Mouse (Mus musculus) frontal cortex, adult 2 months (tissue): ENCODE data around the gene Golga5. TPM values are rescaled to one million over a fixed set of nuclear protein-coding genes. Genes with fewer than 3 reads are reported as not detected.
A peak's percentile ranks its signal among the peaks of the same experiment; 100 is the strongest.

Experiments
- DNase-seq, 2 experiments: peaks; one replicate each; pipeline ENCODE4 v3.0.0; 2022; ENCODE audit warnings: low spot score in 1 of 2; ENCODE audit errors: extremely low spot score in 1 of 2
- polyA plus RNA-seq: library from polyadenylated mRNA; depleted of rRNA; stranded (reverse); fragments of >200 nt; gene quantifications from 2 replicates; pipeline ENCODE4 v1.2.3, GENCODE M21; 2012; rRNA removed

Golga5 gene
- polyA plus RNA-seq, 1 experiment: 27.2 TPM

DNA sequence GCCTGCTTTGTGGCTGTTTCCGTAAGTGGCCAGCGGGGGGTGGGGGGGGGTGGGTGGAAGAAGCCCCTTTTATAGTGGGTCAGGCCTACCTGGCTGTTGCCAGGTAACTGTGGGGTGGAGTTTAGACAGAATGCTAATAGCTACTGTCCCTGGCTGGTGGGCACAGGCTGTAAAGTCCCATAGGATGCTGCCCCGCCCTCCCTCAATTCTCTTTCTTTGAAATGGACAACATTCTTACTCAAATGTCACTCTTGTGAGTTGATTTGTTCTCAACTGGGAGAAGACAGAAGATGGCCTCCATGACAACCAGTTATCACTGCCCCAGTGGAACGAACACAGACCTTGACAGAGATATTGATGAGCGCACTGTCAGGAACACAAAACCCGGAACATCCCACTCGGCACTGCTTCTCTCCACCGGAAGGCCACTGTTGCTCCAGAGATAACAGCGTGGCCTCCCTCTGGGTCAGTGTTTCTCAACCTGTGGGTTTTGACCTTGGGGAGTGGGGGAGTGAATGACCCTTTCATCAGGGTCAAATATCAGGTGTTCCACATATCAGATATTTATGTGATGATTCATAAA, 36.3 kb downstream of the Golga5 start:
- DNase-seq: no peak

DNA sequence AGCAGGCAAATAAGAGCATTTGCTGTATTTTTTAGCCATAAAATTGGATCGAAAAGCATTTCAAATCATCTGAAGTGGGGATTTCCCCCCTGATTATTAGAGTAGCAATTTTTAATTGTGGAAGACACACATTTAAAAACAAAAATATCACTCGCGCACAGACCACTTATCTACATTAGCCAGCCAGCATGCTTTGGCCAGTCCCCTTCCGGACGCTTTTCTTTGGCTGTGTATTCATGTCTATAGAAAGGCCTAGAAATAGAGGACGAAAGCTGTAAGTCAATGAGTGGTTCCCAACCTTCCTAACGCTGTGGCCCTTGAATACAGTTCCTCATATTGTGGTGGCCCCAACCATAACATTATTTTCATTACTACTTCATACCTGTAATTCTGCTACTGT, 37.0 kb downstream of the Golga5 start:
- no peak for DNase-seq

DNA sequence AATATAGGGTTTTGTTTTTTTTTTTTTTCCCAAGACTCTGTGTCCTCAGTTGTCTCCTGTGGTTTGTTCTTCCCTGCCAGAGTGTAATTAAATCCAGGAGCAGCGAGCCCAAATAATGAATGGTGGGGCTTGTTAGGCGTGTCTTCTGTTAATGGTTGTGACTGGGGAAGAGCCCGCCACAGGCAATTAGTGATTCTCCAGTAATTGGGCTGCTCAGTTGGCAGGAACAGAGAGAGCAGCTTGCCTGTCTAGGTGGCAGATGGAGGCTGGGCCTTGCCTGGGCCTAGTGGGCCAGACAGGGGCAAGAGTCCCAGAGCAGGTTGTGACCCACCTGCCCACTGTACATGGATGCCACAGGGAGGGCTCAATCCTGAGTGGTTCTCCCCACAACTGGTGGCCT, 42.4 kb downstream of the Golga5 start:
- no peak for DNase-seq

DNA sequence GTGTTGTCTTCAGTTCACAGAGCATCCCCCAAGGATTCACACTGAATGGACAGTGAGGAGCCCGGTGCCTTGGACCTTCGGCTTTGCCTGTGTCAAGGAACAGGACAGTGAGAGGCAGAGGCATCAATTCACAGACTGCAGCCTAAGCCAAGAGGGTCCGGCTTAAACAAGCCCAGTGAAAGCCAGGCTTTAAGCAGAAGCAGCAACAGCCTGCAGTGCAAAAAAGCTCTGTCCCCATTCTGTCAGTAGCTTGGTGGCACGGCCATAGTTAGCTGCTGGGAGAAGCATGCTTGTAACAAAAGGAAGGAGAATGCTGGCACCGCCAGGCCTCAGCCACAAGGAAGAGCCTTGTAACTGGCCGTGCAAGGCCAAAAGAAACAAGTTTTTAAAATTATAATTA, 45.2 kb downstream of the Golga5 start:
- no peak for DNase-seq

DNA sequence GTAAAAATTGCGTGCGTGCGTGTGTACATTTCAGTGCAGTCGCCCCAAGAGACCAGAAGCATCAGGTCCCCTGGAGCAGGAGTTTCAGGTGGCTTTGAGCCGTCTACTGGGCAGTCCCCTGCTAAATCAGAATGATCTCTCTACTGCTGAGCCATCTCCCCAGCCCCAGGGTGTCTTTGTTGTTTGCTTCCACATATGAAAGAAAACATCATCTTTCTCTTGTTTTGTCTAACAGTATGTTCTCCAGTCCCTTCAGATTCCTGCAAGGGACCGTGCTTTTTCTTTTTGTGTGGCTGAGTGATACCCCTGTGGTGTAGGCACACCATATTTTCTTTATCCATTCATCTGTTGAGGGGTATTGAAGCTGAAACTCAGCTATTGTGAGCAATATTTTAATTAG, 45.8 kb downstream of the Golga5 start:
- DNase-seq: no peak

DNA sequence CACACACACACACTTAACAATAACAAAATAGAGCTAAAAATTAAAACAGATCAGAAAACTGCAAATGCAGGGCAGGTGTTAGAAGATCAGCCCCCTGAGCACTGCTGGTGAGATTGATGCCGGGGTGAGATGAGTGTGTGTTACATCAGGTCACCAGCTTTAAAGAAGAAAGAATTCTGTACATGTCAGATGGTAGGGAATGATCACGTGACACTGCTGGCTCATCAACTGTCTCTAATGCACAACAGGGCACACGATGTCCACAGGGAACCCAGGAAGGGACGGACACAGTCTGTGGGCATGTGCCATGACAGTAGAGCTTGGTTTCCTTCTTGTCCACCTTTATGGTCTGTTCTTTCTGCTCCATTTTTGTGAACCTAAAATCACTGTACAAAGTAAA, 47.2 kb downstream of the Golga5 start:
- no peak for DNase-seq

DNA sequence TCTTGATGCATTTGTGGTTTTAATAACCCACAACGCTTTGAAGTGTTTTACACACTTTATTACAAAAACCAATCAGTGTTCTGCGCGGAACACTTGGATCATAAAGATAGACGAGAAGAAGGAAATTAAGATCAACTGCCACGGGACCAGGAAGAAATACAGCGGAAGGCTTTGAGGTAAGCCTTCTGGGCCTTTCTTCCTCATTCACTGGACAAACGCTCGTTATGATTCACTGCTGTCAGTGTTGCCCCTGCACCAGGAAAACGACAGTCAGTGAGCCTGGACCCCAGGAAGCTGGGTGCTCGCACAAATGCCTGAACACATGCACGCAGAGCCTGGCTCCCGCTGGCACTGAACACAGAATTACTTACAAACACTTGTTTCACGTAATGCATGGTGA, 48.7 kb downstream of the Golga5 start:
- DNase-seq: no peak

DNA sequence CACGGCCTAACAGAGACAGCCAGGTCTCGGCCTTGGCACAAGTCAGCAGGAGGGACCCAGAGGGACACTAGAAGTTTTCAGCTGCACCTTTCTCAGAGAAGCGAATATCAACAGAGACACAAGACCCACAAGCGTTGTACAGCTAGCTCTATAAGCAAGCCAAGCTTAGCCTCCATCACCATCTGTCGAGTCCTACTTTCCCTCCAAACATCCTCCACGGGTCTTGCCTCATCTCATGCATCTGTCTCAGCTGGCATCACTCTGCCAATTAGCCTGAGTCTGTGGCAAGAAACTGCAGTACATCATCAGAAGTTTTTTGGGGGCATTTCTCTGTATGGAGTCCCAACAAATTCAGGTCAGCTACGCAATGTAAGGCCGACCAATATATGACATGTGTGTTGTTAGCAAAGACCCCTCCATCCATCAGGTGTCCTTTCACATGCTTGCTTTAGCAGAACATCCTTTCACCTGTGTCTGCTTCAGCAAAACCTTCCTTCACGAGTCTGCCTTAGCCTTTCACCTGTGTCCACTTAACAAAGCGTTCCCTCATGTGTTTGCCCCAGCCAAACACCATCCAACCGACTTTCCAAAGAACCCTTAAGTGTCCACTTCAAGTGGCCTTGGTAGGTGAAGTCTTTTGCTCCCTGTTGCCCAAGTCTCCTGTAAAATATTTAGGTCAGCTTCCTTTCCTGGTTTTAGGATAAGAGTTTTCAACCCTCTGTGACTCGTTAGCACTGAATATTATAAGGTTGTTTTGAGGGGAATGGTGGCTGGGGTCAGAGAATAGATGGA, 51.2 kb downstream of the Golga5 start:
- DNase-seq: no peak

DNA sequence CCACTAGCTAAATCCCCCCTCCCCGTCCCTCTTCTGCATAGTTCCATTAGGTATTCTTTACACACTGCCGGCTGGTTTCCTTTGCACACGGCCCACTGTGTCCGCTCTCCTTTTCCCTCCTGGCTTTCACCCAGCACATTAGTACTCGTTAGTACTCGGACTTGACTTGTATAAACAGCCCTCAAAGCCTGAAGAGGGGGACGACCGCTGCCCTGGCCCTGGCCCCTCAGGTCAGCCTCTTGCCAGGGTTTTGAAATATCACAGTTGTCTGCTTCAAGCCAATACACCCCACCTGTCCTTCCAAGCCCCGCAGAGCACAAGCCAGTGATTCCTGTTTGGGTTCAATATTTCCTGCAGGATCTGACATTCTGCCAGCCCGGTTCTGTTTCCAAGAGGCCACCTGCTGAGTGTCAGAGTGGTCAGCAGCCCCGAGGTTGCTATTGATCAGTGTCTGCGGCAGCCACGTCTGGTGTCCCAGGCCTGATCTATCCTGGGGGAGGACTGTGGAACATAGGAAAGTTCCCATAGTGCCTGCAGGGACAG, 52.9 kb downstream of the Golga5 start:
- no peak for DNase-seq

DNA sequence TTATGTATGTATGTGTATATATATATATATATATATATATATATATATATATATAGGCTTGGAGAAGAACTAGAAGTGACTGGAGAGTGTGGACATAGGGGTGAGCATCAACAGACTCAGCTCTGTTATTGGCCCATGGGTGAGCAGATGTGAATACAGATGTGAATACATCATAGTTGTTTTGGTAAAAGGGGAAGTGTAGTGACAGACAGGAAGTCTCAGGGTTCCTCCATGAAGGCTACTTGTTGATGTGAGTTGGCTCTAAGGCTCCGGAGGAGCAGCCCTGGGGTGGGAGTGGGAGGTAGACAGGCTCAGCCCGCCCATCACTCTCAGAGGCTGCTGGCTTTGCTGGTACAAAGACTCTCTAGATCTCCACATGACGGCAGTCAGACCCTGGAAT, 55.3 kb downstream of the Golga5 start:
- no peak for DNase-seq

DNA sequence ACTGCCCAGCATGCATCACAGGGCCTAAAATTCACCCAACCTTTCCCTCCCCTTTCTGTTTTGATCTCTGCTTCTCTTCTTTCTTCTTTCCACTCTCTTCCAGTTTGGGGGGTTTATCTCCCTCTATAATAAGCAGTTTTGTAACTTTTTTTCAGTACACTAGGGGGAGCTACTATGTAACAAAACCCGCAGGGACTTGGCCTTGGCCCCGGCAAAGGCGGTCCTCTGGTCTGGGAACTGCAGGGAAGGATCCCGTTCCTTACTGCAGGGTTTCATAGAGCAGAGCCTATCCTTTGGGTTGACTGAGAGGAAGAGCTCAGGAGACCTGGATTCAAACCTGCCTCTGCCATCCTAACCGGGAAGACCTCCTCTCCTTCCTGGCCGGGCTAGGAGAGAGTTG, 55.8 kb downstream of the Golga5 start:
- DNase-seq: peak in 1 of 2 experiments; percentile 58

DNA sequence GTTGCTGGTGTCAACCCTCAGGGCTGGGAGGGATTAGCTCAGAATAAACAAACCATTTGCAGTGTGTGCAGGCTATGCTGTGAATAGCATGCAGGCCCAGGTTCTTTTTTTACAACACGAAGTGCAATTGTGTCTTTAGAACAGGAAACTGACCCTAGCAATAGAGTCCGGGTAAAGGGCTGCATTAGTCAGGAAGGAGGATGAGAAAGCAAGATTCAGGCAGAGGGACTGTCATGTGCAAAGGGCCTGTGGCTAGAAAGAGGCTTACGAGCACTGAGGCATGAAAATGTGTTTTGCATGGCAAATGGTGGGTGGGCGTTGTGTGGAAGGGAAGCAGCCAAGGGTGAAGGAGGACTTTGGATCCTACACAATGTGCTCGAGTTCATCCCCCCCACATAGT, 59.1 kb downstream of the Golga5 start:
- no peak for DNase-seq

DNA sequence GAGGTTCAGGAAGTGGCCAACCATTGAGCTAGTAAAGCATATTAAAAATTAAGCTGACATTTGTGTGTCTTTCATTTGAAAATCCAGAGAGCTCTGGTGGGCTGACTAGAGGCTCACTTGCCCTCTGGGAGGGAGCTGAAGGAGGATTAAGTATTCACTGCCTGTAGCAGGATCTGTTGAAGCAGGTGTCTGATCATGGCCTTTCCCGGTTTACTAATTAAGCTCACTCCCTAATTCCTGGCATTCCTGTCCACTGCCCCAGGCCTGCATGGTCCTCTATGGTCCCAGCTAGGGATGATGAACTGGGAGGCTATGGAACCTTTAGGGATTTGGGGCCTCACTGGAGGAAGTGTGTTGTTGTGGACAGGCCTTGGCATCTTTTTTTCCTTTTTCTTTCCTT, 66.9 kb downstream of the Golga5 start:
- DNase-seq: no peak

DNA sequence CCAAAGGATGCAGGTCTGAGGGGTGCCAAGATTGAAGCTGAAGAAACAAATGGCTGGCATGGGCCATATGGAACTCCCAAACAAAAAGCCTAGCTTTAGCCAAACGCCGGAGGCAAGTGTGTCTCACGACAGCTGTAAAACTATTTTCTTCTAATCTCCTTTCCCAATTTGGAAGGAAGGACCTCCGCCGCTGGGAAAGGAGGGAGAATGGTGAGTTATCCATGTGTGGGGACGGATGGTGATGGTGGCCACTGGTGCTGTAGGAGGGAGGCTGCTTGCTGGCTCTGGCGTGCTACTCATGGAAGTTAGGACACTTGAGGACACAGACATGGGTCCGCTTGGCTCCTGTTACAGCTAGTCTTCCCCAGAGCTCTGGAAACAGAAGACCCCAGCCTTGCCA, 71.3 kb downstream of the Golga5 start:
- DNase-seq: peak in 1 of 2 experiments; percentile 39

DNA sequence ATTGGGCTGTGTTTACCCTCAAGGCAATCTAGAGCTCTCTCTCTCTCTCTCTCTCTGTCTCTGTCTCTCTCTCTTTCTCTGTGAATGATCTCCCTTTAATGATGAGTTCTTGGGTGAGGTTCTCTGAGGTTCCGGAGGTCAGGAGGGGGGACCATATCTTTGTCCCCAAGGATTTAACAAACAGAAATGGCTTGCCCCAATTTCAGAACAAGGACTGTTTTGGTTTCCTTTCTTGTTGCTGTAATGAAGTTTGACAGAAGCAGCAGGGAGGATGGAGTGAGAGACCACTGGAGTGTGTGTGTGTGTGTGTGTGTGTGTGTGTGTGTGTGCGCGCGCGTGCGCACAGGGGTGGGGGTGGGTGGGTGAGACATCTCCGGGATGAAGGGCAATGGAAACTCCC, 72.2 kb downstream of the Golga5 start:
- no peak for DNase-seq

DNA sequence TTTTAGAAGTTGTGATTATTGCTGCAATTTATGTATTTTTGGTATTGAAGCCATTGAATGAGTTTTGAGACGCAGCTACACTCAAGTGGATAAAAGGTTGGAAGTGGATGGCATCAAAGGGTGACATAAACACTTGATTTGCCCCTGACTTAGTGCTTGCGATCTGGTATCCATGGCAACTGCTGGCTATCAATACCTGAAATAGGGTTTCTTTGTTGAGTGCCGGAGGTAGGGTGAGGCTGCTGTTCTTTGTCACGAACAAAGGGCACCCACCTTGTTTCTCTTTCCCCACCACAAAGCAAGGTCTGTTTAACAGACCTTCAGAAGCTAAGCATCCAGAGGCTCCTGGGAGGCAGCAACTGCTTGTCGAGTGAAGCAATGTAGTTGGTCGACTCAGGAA, 76.2 kb downstream of the Golga5 start:
- no peak for DNase-seq

Other genes with a start within 250 kb of the Golga5 start
- 1.5 and 1.7 TPM in 2 replicates for gene Rin3, start 186.1 kb upstream of the Golga5 start, polyA plus RNA-seq
- 110 and 121 TPM in 2 replicates for gene Lgmn, start 29.3 kb upstream of the Golga5 start, polyA plus RNA-seq
- gene Chga, start 85.8 kb downstream of the Golga5 start, polyA plus RNA-seq: 145 and 167 TPM in 2 replicates
- gene Itpk1, start 235.8 kb downstream of the Golga5 start, polyA plus RNA-seq: 45.0 and 46.4 TPM in 2 replicates